Mouse (Mus musculus) brain, embryonic 14.5 days (tissue): ENCODE measurements around the gene Hnrnph2.

Experiments used
- CTCF ChIP-seq: fragments of 200-500 bp; IDR thresholded peaks from 2 replicates; pipeline ENCODE4 v1.5.1; 2012; ENCODE audit warnings: inconsistent platforms, mild to moderate bottlenecking, moderate library complexity, borderline replicate concordance; ENCODE audit not compliant: insufficient read depth, insufficient read length; ENCODE audit errors: extremely low read depth
- POLR2A ChIP-seq: fragments of 200-500 bp; IDR thresholded peaks from 2 replicates; pipeline ENCODE4 v1.6.1; 2012; ENCODE audit warnings: mild to moderate bottlenecking, inconsistent platforms, borderline replicate concordance; ENCODE audit not compliant: poor library complexity, insufficient read depth, insufficient read length, severe bottlenecking; ENCODE audit errors: extremely low read depth

GRCm38 (mm10) chrX:134589836-134590235 lies 11.1 kb upstream of the Hnrnph2 start:
- TF ChIP-seq POLR2A (no peak), CTCF (no peak)
